In the genomic region with DNA sequence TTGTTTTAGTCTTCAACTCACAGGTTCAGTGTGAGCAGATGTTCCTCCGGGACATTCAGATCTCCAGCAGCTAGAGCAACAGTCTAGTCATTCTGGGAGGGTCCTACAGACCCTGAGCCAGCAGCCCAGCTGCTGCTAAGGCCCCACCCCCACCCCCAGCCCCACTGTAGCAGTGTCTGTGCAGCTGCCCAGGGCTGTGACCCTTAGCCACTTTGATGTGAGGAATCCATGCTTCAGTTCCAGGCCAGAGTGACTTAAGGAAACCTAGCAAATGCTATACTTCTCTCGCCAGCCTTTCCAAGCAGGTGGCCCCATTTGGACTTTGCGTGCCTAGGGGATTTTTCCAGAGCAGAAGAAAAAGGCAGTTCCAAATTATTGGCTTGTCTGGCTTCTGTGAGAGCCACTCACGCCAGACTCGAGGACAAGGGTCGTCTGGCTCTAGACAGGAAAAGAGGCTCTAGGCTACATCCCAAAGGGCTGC, we compare ENCODE assay signal across 17 mouse cellular contexts. TPM values are rescaled to one million over a fixed set of nuclear protein-coding genes. Genes with fewer than 3 reads are reported as not detected.
A peak's percentile ranks its signal among the peaks of the same experiment; 100 is the strongest.
DNase-seq lines count a peak whose midpoint lies in the region; ATAC-seq and TF ChIP-seq lines count a peak whose summit lies in the region.
"Had no signal": no experiment of that assay in that cellular context is flagged by ENCODE, and none has a peak within 500 bp of the region (broad histone marks: within the 10 kb centered on the region; RNA-seq: fewer than 3 reads in every experiment).

No protein-coding gene starts in this region.

- H3K9me3 ChIP-seq in ES-Bruce4 (replicated peaks; ENCODE audit: control insufficient read depth, insufficient read depth, low read length, poor library complexity, severe bottlenecking): no peaks in the 10 kb centered on the region
- H3K9me3 ChIP-seq in embryonic facial prominence, embryonic 14.5 days (ENCODE audit: control insufficient read depth, low read length): no peaks in the 10 kb centered on the region
- H3K9me3 ChIP-seq: heart, embryonic 15.5 days; liver, embryonic 15.5 days; midbrain, embryonic 13.5 days; neural tube, embryonic 15.5 days had no signal

- H3K36me3 ChIP-seq in kidney, adult 2 months (ENCODE audit: control insufficient read depth, insufficient read depth, low read length): no peaks in the 10 kb centered on the region
- no peaks in the 10 kb centered on the region for H3K36me3 ChIP-seq in ES-Bruce4 (ENCODE audit: control insufficient read depth, insufficient read depth, low read length, poor library complexity, severe bottlenecking)
- H3K36me3 ChIP-seq in embryonic facial prominence, embryonic 14.5 days (ENCODE audit: control insufficient read depth, insufficient read depth, low read length): no peaks in the 10 kb centered on the region
- H3K36me3 ChIP-seq: heart, embryonic 15.5 days; liver, embryonic 15.5 days; midbrain, embryonic 13.5 days; neural tube, embryonic 15.5 days had no signal

- H3K4me2 ChIP-seq in embryonic facial prominence, embryonic 14.5 days (ENCODE audit: low read depth, low read length): no peak overlapping the region
- H3K4me2 ChIP-seq: heart, embryonic 15.5 days; liver, embryonic 15.5 days; midbrain, embryonic 13.5 days; neural tube, embryonic 15.5 days had no signal

- peak; percentile 92 for ATAC-seq in embryonic facial prominence, embryonic 14.5 days (ENCODE audit: low read depth)
- ATAC-seq: activated CD4-positive, CD25-positive, alpha-beta regulatory T cell, adult 4 months; midbrain, embryonic 13.5 days had no signal

- no peak overlapping the region for H3K27ac ChIP-seq in kidney, adult 2 months (ENCODE audit: insufficient read depth, low read depth, low read length)
- no peak overlapping the region for H3K27ac ChIP-seq in ES-Bruce4 (ENCODE audit: insufficient read depth, low read length)
- H3K27ac ChIP-seq in embryonic facial prominence, embryonic 14.5 days (replicated peaks; ENCODE audit: low read depth, low read length): no peak overlapping the region
- H3K27ac ChIP-seq: heart, embryonic 15.5 days; liver, embryonic 15.5 days; midbrain, embryonic 13.5 days; neural tube, embryonic 15.5 days had no signal

- H3K27me3 ChIP-seq in kidney, adult 2 months (replicated peaks; ENCODE audit: control insufficient read depth, insufficient read depth, low read length): no peaks in the 10 kb centered on the region
- no peaks in the 10 kb centered on the region for H3K27me3 ChIP-seq in ES-Bruce4 (ENCODE audit: control insufficient read depth, insufficient read depth, low read length, poor library complexity, severe bottlenecking)
- H3K27me3 ChIP-seq in embryonic facial prominence, embryonic 14.5 days (replicated peaks; ENCODE audit: control insufficient read depth, insufficient read depth, low read length): no peaks in the 10 kb centered on the region
- H3K27me3 ChIP-seq: heart, embryonic 15.5 days; liver, embryonic 15.5 days; midbrain, embryonic 13.5 days; neural tube, embryonic 15.5 days had no signal

- H3K4me1 ChIP-seq in kidney, adult 2 months (ENCODE audit: control insufficient read depth, insufficient read depth, low read length): no peaks in the 10 kb centered on the region; the same call in 1 of the 2 replicates
- peaks cover 2% of the 10 kb centered on the region for H3K4me1 ChIP-seq in ES-Bruce4 (ENCODE audit: control insufficient read depth, insufficient read depth, low read length)
- no peaks in the 10 kb centered on the region for H3K4me1 ChIP-seq in embryonic facial prominence, embryonic 14.5 days (ENCODE audit: control insufficient read depth, insufficient read depth, low read length)
- H3K4me1 ChIP-seq: liver, embryonic 15.5 days had no signal

- peak; percentile 73 for DNase-seq in kidney, adult 2 months
- DNase-seq in kidney, adult 18-20 months: no peak
- DNase-seq in embryonic facial prominence, embryonic 14.5 days (ENCODE audit: low spot score): peak; percentile 74
- peak; percentile 60 for DNase-seq in kidney, postnatal 10 days
- DNase-seq in adrenal gland, postnatal 36 days: no peak
- DNase-seq in frontal cortex, adult 2 months (ENCODE audit: extremely low spot score in 1 of 2, low spot score in 1 of 2): no peak
- no peak for DNase-seq in cerebellum, adult 9-11 months
- DNase-seq: cerebellum, postnatal 36 days; right cerebral cortex, adult 18-20 months; thymus, postnatal 36 days had no signal

- TF ChIP-seq EP300 in ES-Bruce4 (IDR thresholded peaks at IDR 0.05; ENCODE audit: insufficient read depth, low read depth, low read length): 0 out of 2 replicates have a peak, but pooled peaks have one; percentile 7

- no peak for TF ChIP-seq POLR2A in kidney, adult 2 months (IDR thresholded peaks at IDR 0.05; ENCODE audit: low read depth, low read length)
- no peak for TF ChIP-seq POLR2A in ES-Bruce4 (IDR thresholded peaks at IDR 0.05; ENCODE audit: insufficient read depth, low read length)

- 38% methylated on average over 6 of the region's 6 CpGs for WGBS in kidney, adult 2 months
- WGBS in embryonic facial prominence, embryonic 14.5 days: 32% methylated on average over 6 of the region's 6 CpGs

- no peak overlapping the region for H3K4me3 ChIP-seq in kidney, adult 2 months (ENCODE audit: insufficient read depth, low read depth, low read length)
- H3K4me3 ChIP-seq in ES-Bruce4 (ENCODE audit: low read depth, low read length): no peak overlapping the region
- H3K4me3 ChIP-seq in embryonic facial prominence, embryonic 14.5 days (ENCODE audit: low read depth, low read length): no peak overlapping the region
- H3K4me3 ChIP-seq: heart, embryonic 15.5 days; liver, embryonic 15.5 days; midbrain, embryonic 13.5 days; neural tube, embryonic 15.5 days had no signal

- H3K9ac ChIP-seq in ES-Bruce4 (ENCODE audit: low read depth, poor library complexity, severe bottlenecking): no peak overlapping the region
- no peak overlapping the region for H3K9ac ChIP-seq in embryonic facial prominence, embryonic 14.5 days (ENCODE audit: low read depth, low read length)
- H3K9ac ChIP-seq: heart, embryonic 15.5 days; liver, embryonic 15.5 days; midbrain, embryonic 13.5 days; neural tube, embryonic 15.5 days had no signal

- no peak for TF ChIP-seq CTCF in kidney, adult 2 months (conservative IDR thresholded peaks at IDR 0.05; ENCODE audit: insufficient read depth, insufficient read length, low read depth, low read length)
- TF ChIP-seq CTCF in ES-Bruce4 (IDR thresholded peaks at IDR 0.05; ENCODE audit: low read depth, low read length): no peak

RNA-seq across cellular contexts. Expression of gene Ctrb1, which starts 2.5 kb away (rescaled TPM):
- 0.17 and 0.29 TPM in 2 replicates for polyA plus RNA-seq in kidney, adult 2 months (2012; rRNA removed)
- polyA plus RNA-seq in ES-Bruce4 (2011; ENCODE audit: insufficient read depth, insufficient read length, low read depth, missing spikeins): not detected in 2 replicates
- polyA plus RNA-seq in embryonic facial prominence, embryonic 14.5 days (2014; fragmentation: Nextera tagmentation; extraction: Ambion mirVana): not detected in 2 replicates
- total RNA-seq in adrenal gland, postnatal 36 days (2021): under 1 TPM in 1 of 2 experiments, not detected in 1; 0.36 TPM
- polyA plus RNA-seq in frontal cortex, adult 2 months (2012; rRNA removed): 0.24 and 0.25 TPM in 2 replicates
- total RNA-seq: left cerebral cortex, adult 18-20 months had no signal
- polyA plus RNA-seq: activated CD4-positive, CD25-positive, alpha-beta regulatory T cell, adult 4 months; neural tube, embryonic 15.5 days had no signal

RNA-seq across cellular contexts. Expression of gene Zfp1, which starts 50.1 kb away (rescaled TPM):
- 6.6 and 7.5 TPM in 2 replicates for polyA plus RNA-seq in kidney, adult 2 months (2012; rRNA removed)
- polyA plus RNA-seq in ES-Bruce4 (2011; ENCODE audit: insufficient read depth, insufficient read length, low read depth, missing spikeins): 21.2 and 22.3 TPM in 2 replicates
- polyA plus RNA-seq in embryonic facial prominence, embryonic 14.5 days (2014; fragmentation: Nextera tagmentation; extraction: Ambion mirVana): 16.3 and 19.3 TPM in 2 replicates
- total RNA-seq in adrenal gland, postnatal 36 days (2021): 1 to 10 TPM; 7.2 to 8.7 TPM
- 27.0 and 30.3 TPM in 2 replicates for polyA plus RNA-seq in frontal cortex, adult 2 months (2012; rRNA removed)

RNA-seq across cellular contexts. Expression of gene Bcar1, which starts 50.3 kb away (rescaled TPM):
- 115 and 137 TPM in 2 replicates for polyA plus RNA-seq in kidney, adult 2 months (2012; rRNA removed)
- polyA plus RNA-seq in ES-Bruce4 (2011; ENCODE audit: insufficient read depth, insufficient read length, low read depth, missing spikeins): 59.8 and 64.6 TPM in 2 replicates
- 34.9 and 35.3 TPM in 2 replicates for polyA plus RNA-seq in embryonic facial prominence, embryonic 14.5 days (2014; fragmentation: Nextera tagmentation; extraction: Ambion mirVana)
- total RNA-seq in adrenal gland, postnatal 36 days (2021): 10 to 100 TPM; 68.5 to 75.7 TPM
- polyA plus RNA-seq in frontal cortex, adult 2 months (2012; rRNA removed): 42.1 and 44.2 TPM in 2 replicates

Comparison
In these comparisons a context has a peak if more than half of its experiments do, and no peak if none do; other contexts are left out.
1. DNase-seq: peak in kidney, adult 2 months (single experiment), embryonic facial prominence, embryonic 14.5 days (single experiment) and kidney, postnatal 10 days (single experiment); none in kidney, adult 18-20 months (single experiment), adrenal gland, postnatal 36 days (0 of 2), frontal cortex, adult 2 months (0 of 2) and cerebellum, adult 9-11 months (single experiment).